Mouse (Mus musculus): Measurements from ENCODE around the gene 2310022B05Rik.

2310022B05Rik gene

DNA sequence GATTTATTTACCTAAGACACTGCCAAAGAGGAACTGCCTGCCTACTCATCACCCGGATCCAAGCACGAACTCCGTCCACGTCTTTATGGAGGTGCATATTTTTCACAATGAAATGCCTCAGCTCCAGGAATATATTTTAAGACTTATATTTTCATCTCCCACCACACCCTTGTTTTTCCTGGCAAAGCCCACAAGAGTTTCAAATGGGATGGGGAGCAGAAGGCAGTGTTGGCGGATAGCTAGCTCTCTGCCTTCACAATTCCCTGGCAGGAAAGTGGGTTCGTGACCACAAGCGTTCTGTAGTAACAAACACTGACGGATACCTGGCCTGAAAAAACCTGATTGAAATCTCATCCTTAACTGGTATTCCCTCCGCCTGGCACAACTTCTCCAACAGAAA lies 1.4 kb downstream of the 2310022B05Rik start:
- no peak for DNase-seq (ENCODE audit: low read depth)

GRCm38 (mm10) chr8:124658415-124658814 lies 4.8 kb downstream of the 2310022B05Rik start:
- DNase-seq (ENCODE audit: low read depth) = no peak

GRCm38 (mm10) chr8:124657961-124658360 lies 5.2 kb downstream of the 2310022B05Rik start:
- DNase-seq (ENCODE audit: low read depth) = no peak

DNA sequence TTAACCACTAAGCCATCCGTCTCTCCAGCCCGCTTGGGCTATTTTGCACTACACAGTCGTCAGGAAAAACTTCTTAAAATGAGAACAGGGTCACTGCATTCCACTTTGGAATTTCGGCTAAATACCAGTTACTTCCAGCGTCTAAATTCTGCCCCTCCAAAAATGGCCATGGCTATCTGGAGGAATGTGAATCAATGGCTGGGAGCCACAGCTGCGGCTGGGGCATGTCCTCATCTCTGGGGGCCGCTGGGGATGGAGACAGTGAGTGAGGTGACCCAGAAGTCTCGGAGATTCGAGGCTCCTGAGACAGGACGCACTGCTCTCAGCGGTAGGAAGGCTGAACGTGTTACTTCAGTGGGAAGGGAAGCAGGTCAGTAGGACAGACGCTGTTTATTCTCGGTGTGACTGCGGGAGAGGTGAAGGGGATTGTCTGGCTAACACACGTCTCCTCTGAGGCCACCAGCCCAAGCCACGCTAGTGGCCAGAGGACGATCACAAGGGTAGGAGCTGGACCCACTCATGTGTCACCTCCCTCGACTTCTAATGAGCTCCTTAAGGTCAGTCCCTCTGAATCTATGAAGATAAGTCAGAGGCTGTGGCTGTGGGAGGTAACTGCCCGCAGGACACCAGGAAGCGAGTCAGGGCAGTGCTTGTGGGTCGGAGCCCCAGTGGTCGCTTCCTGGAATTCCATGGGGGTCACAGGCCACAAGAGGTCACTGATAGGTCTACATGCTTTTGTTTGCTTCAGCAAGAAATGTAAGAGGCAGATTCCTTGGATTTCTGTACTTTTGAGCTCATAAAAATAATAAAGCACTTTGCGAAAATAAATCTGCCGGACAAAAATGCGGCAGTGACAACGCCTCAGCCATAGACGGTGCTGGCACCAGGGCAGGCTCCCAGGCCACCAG lies 9.3 kb downstream of the 2310022B05Rik start:
- no peak for DNase-seq (ENCODE audit: low read depth)

DNA sequence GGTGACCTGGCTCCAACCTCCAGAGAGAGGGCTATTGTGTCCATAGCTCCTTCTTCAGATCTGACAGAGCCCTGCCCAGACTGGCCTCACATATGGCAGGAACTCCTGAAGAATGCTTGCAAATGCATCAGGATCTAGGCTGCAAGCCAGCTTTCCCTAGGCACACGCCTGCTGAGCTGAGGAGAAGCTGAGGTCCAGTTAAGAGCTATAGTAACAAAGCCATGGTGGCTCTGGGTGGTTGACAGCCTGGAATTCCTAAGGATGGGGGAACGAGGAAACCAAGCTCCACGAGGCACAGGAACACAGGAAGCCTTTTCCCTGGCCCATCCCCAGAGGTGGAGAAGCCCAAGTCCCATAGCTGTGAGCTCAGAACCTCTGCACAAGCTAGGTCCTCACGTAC lies 10.6 kb downstream of the 2310022B05Rik start:
- DNase-seq (ENCODE audit: low read depth) = no peak

GRCm38 (mm10) chr8:124651776-124652175 lies 11.4 kb downstream of the 2310022B05Rik start:
- DNase-seq (ENCODE audit: low read depth) = no peak

DNA sequence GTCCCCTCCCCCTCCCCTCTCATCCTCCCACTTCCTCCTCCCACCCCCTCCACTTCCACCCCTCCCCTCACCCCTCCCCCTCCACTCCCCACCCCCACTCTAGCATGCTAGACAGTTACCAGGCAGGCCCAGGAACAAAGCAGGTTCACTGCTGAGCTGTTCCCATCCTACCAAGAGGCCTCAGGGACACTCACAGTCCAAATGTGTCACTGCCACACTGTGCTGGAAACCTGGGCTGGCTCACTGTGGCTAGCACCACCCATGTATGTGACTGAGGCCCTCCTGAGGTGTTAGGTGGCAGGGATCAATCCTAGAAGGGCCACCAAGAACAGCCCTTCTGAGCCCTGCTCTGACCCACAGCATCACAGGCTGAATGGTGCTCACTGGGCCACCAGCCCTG lies 14.9 kb downstream of the 2310022B05Rik start:
- DNase-seq (ENCODE audit: low read depth) = no peak

DNA sequence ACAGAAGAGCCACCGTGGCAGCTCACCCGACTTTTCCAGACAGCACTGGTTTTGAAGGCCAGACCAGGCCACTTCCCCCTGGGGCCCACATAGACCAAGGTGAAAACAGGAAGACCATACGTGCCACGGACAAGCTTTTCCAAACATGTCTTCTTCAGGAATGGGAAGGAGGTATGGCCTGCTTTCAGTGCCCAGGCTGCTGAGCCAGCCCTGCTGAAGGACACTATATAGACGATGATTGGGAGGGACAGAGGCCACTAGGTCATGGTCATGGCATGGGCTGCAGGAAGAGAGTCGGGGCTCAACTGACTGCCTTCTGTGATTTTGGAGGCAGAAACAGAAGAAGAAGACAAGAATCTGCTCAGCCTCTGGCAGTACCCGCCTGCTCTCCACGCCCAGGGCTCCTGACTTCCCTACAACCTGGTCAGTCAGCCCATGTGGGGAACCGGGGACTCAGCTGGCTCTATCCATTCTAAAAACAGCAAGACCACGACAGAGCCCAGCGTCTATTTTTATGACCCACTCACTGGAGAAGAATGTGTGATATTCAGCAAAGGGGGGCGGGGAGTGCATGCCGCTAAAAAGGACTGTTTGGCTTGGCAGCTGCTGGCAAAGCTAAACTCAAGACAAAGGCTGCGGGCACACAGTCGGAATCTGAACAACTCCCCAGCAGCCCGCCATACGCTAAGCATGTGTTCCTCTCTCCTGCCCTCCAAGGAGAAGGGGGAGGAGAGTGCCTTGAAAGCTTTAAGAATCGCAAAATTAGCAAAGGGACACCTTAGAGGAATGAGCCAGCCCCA lies 19.4 kb downstream of the 2310022B05Rik start:
- DNase-seq (ENCODE audit: low read depth) = no peak

- DNase-seq (ENCODE audit: low read depth) = no peak
Observed at GRCm38 (mm10) chr8:124641599-124641998, 21.6 kb downstream of the 2310022B05Rik start.

DNA sequence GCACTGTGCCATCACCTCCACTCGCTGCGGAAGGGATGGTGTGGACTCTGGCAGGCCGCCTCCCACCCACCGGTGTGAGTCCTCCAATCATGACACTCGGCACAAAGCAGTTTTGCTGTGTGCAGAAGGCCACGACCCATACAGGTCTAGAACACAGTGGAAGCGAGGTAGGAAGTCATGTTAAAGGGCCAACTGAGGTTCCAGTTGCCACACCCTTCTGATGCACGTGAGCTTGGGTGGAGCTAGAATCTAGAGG lies 28.0 kb downstream of the 2310022B05Rik start:
- DNase-seq (ENCODE audit: low read depth) = no peak

DNA sequence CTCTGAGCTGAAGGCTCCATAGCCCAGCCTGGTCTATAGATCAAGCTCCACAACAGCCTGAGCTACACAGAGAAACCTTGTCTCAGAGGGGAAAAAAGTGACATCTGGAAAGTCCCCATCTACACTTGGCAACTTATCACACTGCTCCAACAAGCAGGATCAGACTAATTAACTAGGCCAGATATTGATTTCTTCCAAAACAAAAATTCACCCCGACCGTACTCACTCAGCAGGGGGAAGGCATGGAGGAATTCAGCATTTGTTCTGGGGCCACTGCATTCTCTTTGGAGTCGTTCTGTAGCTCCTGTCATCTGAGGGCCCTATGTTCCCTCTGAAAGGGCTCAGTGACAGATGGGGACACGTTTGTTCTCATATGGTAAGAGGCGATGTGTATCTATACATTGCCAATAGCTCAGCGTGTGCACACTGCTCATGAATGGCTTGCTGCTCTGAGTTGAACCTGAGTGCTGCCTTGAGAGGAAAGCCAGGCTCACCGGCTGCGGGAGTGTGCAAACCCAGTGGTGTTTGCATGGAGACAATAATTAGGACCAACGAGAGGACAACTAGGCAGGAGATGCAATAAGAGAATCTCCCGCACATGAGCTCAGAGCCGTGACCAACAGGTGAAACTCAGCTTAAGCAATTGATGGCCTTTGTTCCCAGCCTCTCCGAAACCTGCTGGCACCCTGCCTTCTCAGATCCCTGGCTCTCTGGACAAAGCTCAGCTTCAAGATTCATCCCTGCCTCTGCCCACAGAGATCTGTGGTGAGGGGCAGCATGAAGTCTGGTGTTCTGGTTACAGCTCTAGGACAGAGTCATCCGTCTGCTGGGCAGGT lies 28.5 kb downstream of the 2310022B05Rik start:
- DNase-seq (ENCODE audit: low read depth) = no peak

GRCm38 (mm10) chr8:124633001-124633703 lies 30.0 kb downstream of the 2310022B05Rik start:
- DNase-seq (ENCODE audit: low read depth) = no peak

DNA sequence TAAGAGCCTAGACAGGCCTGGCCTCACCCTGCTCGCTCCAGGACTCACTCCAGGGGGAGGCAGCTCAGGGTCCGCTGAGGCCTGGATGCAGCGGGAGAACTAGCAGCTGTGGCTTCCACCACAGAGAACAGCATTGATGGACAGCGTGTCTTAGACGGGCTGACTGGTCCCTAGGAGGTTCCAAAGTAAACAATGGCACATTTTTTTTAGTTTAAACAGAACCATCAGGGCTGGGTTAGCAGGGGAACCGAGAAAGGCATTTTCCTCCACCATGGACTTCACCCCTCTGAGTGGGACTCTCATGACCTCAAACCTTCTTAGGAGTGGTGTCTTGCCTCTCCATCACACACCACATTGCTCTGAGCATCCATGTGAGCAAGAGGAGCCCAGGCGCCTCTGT lies 31.2 kb downstream of the 2310022B05Rik start:
- DNase-seq (ENCODE audit: low read depth) = no peak

DNA sequence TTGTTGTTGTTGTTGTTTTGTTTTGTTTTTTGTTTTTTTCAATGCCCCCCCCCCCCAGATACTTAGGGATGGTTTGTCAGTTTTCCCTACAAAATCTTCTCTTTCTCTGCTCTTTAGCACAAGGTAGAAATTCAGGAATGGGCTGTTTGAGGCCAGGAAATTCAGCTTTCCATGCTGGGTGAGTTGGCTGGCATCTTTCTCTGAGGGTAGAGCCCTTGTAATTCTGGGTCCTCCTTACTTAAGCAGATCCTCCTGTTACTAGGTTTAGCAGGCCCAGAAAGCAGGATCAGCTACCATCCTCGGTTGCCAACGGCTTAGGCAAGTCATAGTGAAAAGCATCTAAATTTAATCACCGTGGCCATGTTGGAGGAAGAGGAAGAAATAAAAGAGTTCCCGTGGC lies 32.3 kb downstream of the 2310022B05Rik start:
- no peak for DNase-seq (ENCODE audit: low read depth)

- DNase-seq (ENCODE audit: low read depth) = no peak
Observed at GRCm38 (mm10) chr8:124630489-124630888, 32.7 kb downstream of the 2310022B05Rik start.

GRCm38 (mm10) chr8:124626251-124626650 lies 36.9 kb downstream of the 2310022B05Rik start:
- no peak for DNase-seq (ENCODE audit: low read depth)

DNA sequence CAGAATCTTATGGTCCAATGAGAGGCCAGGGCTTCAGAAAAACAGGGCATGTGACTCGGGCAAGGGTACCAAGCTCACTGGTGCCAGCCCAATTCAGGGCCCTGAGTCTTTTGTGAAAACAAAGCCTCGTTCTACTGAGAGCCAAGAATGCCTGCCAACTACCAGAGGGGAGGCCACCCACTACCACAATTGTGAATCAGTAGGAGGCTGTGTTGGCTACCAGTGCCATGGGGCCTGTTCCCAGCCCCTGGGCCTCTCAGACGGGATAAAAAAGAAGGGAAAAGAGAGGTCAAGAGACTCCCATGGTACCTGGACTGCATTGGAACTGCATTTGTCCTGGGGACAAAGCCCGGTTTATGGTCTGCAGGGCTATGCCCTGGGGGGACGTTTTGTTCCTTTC lies 41.9 kb downstream of the 2310022B05Rik start:
- no peak for DNase-seq (ENCODE audit: low read depth)

DNA sequence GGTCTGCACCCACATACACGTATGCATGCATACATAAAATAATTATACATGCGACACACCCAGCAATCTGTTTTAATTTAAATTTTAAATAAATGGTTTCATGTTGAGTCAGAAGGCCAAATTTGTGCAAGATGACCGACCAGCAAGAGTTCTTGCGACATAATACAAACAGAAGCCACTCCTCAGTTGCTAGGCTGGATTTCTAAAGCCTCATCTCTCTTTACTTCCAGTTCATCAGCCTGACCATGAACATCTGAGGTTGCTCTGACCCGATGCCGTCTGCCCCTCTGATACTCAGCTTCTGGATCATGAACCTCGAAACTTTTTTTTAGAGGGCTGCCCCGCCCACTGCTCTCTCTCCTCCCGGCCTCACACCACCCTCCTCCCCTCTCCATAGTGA lies 44.9 kb downstream of the 2310022B05Rik start:
- DNase-seq (ENCODE audit: low read depth) = no peak

DNA sequence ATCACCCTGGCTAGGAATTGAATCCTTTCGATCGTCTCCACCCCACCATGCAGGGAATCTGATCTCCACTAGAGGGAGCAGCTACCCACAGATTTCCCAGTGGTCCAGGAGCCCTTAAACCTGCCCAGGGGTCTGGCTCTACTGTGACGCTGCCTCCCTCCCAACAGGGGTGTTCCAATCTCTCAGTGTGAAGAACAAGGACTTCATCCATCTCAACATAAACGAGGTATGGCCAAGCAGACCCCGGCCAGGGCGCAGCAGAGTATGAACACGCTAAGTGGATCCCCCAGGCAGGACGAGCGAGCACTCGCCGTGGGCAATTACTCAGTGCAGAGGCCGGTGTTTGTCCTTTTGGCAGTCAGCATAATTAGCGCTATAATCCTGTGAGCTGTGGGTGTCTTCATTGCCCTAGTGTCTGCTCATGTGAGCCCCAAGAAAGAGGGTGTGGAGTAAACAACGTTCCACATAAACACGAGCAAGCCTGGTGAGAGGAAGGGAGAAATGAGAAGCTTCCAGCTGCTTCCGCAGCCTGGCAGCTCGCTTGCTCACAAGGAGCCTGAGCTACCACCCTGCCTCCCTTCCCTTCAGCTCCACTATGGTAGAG lies 45.8 kb downstream of the 2310022B05Rik start:
- peak; percentile 58 for DNase-seq (ENCODE audit: low read depth)

GRCm38 (mm10) chr8:124614325-124614724 lies 48.8 kb downstream of the 2310022B05Rik start:
- DNase-seq (ENCODE audit: low read depth) = no peak

- DNase-seq (ENCODE audit: low read depth) = no peak
Observed at GRCm38 (mm10) chr8:124608972-124609353, 54.2 kb downstream of the 2310022B05Rik start.
